Mouse (Mus musculus) spleen, adult 2 months (tissue): ENCODE results near the gene Abi1.

ENCODE experiments used
- CTCF ChIP-seq: fragments of 200-500 bp; IDR thresholded peaks from 2 replicates; pipeline ENCODE4 v1.5.1; 2011; ENCODE audit warnings: mild to moderate bottlenecking, inconsistent platforms; ENCODE audit not compliant: insufficient read depth, insufficient read length, insufficient replicate concordance; ENCODE audit errors: extremely low read depth
- POLR2A ChIP-seq: fragments of 200-500 bp; IDR thresholded peaks from 2 replicates; pipeline ENCODE4 v1.6.1; 2011; ENCODE audit warnings: low read depth, low read length, inconsistent platforms

DNA sequence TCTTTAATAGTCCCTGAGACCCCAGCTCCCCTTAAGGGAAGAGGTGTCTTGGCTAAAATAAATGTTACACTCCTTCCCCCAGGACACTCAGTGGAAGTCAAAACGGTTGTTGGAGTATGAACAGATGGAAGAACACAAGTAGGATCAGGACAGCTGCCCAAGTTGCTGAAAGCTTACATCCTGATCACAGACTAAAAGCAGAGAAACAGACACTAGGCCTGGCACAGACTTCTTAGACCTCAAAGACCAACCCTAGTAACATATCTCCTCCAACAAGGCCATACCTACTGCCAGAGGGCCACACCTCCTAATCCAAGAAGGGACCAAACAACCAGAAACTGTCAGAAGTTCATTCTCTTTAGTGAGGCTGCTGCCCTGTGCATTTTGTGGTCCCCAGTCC is 31.8 kb downstream of the Abi1 start:
- no peak for TF ChIP-seq CTCF
- TF ChIP-seq POLR2A = no peak
